Mouse (Mus musculus) kidney, postnatal 0 days (tissue): ENCODE measurements around the gene Lingo2. TPM values are rescaled to one million over a fixed set of nuclear protein-coding genes. Genes with fewer than 3 reads are reported as not detected.

Experiments used
- ATAC-seq: fragments of 200-750 bp; cut with Nextera tagmentation; replicated peaks from 2 replicates; pipeline ENCODE4 v1.8.0; 2017; ENCODE audit warnings: low read depth, moderate number of reproducible peaks, moderate TSS enrichment, moderate library complexity; ENCODE audit not compliant: low FRiP score
- DNase-seq: peaks from one replicate; pipeline ENCODE4 v3.0.0-alpha.2; 2016; ENCODE audit warnings: low spot score
- H3K27ac ChIP-seq: fragments of 300-500 bp; sonication (generic); 2 replicates; pipeline ENCODE4 v1.5.1; 2014; ENCODE audit warnings: mild to moderate bottlenecking
- H3K27me3 ChIP-seq: fragments of 300-500 bp; sonication (generic); 2 replicates; pipeline ENCODE4 v1.6.1; 2014; ENCODE audit warnings: low read length, mixed read lengths; ENCODE audit not compliant: insufficient read depth
- H3K36me3 ChIP-seq: fragments of 300-500 bp; sonication (generic); 2 replicates; pipeline ENCODE4 v1.6.1; 2014; ENCODE audit warnings: low read length, mixed read lengths; ENCODE audit not compliant: insufficient read depth
- H3K4me1 ChIP-seq: fragments of 300-500 bp; sonication (generic); replicated peaks from 2 replicates; pipeline ENCODE4 v1.6.1; 2014; ENCODE audit warnings: antibody characterized with exemption, low read length, mixed read lengths; ENCODE audit not compliant: insufficient read depth
- H3K4me2 ChIP-seq: fragments of 300-500 bp; sonication (generic); 2 replicates; pipeline ENCODE4 v1.6.1; 2014; ENCODE audit warnings: mild to moderate bottlenecking, low read length, moderate library complexity, mixed read lengths
- H3K4me3 ChIP-seq: fragments of 300-500 bp; sonication (generic); replicated peaks from 2 replicates; pipeline ENCODE4 v1.5.1; 2014; ENCODE audit warnings: low read depth, low read length
- H3K9ac ChIP-seq: fragments of 300-500 bp; sonication (generic); 2 replicates; pipeline ENCODE4 v1.6.1; 2014; ENCODE audit warnings: low read depth, low read length
- H3K9me3 ChIP-seq: fragments of 300-500 bp; sonication (generic); replicated peaks from 2 replicates; pipeline ENCODE4 v1.6.1; 2016; ENCODE audit warnings: low read length, inconsistent platforms, mixed read lengths
- CTCF ChIP-seq: IDR thresholded peaks from 2 replicates; pipeline ENCODE4 v1.5.1; 2016; ENCODE audit warnings: antibody characterized with exemption, low read depth, mild to moderate bottlenecking, moderate library complexity
- WGBS: fragments of 180-500 bp; shearing (Covaris S2); extraction: QIAGEN DNeasy Blood & Tissue Kit; methylation state at CpG from one replicate; pipeline ENCODE4 v1.1.7; 2014; 5-methylcytosine and 5-hydroxymethylcytosine counted together
- polyA plus RNA-seq: library from polyadenylated mRNA; unstranded; fragments of >200 nt; fragmentation: Nextera tagmentation; extraction: Ambion mirVana; gene quantifications from 2 replicates; pipeline ENCODE4 v1.2.1, GENCODE M21; 2015

Gene Lingo2
- polyA plus RNA-seq, 1 experiment from 2014 or later, result 0.17 TPM

DNA sequence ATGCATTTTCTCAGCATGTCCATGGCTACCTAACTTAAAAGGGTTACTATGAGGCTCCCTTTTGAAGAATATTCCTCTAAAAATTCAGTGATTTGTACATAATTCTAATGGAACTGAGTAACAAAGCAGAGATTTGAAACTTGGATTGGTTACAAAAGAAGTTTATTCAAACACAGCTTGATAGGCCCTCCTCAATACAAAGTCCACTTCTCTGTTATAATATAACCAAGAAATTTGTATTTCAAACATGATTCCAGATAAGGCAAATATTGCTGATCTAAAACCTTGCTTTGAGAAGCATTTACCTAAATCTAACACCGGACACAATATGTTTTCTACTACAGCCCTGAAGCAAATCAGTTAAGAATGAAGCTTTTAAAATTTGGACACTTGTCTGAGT lies 60.7 kb downstream of the Lingo2 start:
- Histone ChIP-seq H3K4me3 (no peak overlapping the region), H3K4me2 (no peak overlapping the region), H3K9ac (no peak overlapping the region), H3K9me3 (no peaks in the 10 kb centered on the region), H3K36me3 (no peaks in the 10 kb centered on the region), H3K4me1 (no peaks in the 10 kb centered on the region), H3K27ac (no peak overlapping the region), H3K27me3 (no peaks in the 10 kb centered on the region)
- TF ChIP-seq CTCF, result no peak
- 81% methylated on average over 1 of the region's 1 CpGs for WGBS
- DNase-seq (no peak), ATAC-seq (no peak)

DNA sequence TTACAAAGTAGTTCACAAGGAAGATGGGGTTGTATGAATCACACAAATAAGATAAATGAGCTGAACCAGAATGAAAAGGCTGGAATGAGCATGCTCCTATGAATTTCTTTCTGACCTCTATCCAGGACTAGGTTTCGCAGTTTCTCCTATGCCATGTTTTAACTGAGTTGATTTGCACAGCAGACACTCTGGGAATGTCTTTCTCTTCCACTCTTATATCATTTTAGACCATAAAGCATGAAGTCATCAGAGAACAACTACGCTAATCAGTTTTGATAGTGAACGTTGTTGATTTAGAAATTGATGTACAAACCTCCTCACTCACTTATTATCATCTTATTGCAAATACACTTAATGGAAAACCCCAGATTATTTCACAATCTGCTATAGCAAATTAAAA lies 61.2 kb downstream of the Lingo2 start:
- 83% methylated on average over 3 of the region's 3 CpGs for WGBS

DNA sequence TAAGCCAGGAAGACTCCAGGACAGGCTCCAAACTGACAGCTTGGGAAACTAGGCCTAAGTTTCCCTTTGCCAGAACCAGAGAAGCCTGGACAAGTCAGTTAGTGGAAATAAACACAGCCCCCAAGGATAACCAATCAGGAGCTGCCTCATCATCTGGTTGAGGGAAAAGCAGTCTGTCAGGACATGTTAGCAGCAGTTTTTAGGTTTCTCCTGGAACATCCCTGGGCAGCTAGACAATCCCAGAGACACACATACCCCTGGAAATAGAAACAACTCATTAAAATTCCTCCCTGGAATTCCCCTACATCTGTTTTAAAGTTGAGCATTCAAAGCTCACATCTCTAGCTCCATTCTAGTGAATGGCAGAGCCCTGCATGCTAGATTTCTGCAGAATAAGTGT lies 76.8 kb downstream of the Lingo2 start:
- Histone ChIP-seq H3K4me2 (no peak overlapping the region), H3K9me3 (no peaks in the 10 kb centered on the region), H3K4me1 (no peaks in the 10 kb centered on the region), H3K9ac (no peak overlapping the region), H3K27me3 (no peaks in the 10 kb centered on the region), H3K36me3 (no peaks in the 10 kb centered on the region), H3K4me3 (no peak overlapping the region), H3K27ac (no peak overlapping the region)
- ATAC-seq (no peak), DNase-seq (no peak)
- TF ChIP-seq CTCF, result no peak

More for the DNA sequence above, 61.2 kb downstream of the Lingo2 start:
- Histone ChIP-seq H3K27me3 (no peaks in the 10 kb centered on the region), H3K4me1 (no peaks in the 10 kb centered on the region), H3K9me3 (no peaks in the 10 kb centered on the region), H3K9ac (no peak overlapping the region), H3K36me3 (no peaks in the 10 kb centered on the region), H3K27ac (no peak overlapping the region), H3K4me3 (no peak overlapping the region), H3K4me2 (no peak overlapping the region)
- no peak for TF ChIP-seq CTCF
- DNase-seq (no peak), ATAC-seq (no peak)

DNA sequence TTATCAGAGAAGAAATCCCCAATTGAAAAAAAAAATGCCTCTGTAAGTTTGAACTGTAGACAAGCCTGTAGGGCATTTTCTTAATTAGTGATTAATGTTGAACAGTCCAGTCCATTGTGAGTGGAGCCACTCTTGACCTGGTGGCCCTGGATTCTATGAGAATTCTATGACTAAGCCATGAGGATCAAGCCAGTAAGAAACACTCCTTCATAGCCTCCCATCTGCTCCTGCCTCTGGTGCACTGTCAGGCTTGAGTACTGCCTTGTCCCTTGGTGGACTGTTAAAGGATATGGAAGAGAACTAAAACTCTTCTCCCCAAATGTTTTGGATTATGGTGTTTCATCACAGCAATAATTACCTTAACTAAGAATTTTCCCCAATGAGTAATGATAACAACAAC lies 126.6 kb downstream of the Lingo2 start:
- DNase-seq, result no peak
- Histone ChIP-seq H3K9ac (no peak overlapping the region), H3K4me2 (no peak overlapping the region), H3K4me3 (no peak overlapping the region), H3K27me3 (no peaks in the 10 kb centered on the region), H3K9me3 (no peaks in the 10 kb centered on the region), H3K27ac (no peak overlapping the region), H3K36me3 (no peaks in the 10 kb centered on the region), H3K4me1 (no peaks in the 10 kb centered on the region)
- no peak for ATAC-seq
- TF ChIP-seq CTCF, result no peak

DNA sequence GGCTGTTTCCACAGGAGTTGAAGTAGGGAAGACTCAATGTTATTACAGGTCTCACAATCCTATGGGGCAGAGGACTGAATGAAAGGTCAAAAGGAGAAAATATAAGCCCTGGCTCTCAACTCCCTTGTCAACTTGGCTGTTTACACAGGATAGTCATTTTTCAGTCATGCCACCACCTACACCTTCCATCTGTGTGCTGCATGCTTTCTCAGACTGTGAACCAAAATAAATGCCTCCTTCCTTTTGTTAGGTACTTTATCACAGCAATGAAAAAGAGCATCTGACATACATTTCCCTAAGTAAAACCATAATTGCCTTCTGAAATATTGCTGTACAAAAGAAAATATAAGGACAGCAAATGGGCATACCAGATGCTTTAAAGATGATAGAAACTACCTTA lies 129.6 kb downstream of the Lingo2 start:
- DNase-seq (no peak), ATAC-seq (no peak)
- no peak overlapping the region for H3K4me3 ChIP-seq
- no peak for TF ChIP-seq CTCF
- no peak overlapping the region for H3K4me2 ChIP-seq
- H3K9me3 ChIP-seq, result no peaks in the 10 kb centered on the region
- H3K4me1 ChIP-seq, result no peaks in the 10 kb centered on the region
- no peak overlapping the region for H3K27ac ChIP-seq
- no peaks in the 10 kb centered on the region for H3K36me3 ChIP-seq
- H3K9ac ChIP-seq, result no peak overlapping the region
- no peaks in the 10 kb centered on the region for H3K27me3 ChIP-seq

DNA sequence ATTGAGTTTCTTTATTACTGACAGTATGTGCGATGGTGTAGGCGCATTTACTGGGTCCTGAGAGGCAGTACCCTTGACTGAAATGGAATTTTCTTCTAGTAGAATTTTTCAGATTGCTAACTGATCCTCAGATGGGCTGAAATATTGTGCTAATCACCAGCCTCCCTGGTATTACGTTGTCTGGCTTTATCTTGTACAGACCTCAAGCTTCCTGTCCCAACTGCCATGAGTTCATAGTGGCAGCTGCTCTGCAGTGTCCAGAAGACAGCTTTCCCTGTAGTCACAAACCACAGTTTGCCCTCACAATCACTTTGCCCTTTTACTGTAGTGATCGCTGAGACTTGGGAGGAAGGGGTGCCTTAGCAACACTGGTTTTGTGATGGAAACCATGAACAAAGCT lies 176.5 kb downstream of the Lingo2 start:
- H3K4me3 ChIP-seq, result no peak overlapping the region
- DNase-seq (no peak), ATAC-seq (no peak)
- no peak overlapping the region for H3K4me2 ChIP-seq
- no peaks in the 10 kb centered on the region for H3K4me1 ChIP-seq
- no peaks in the 10 kb centered on the region for H3K27me3 ChIP-seq
- WGBS, result 90% methylated on average over 4 of the region's 4 CpGs
- no peak for TF ChIP-seq CTCF
- no peaks in the 10 kb centered on the region for H3K9me3 ChIP-seq
- no peak overlapping the region for H3K27ac ChIP-seq
- no peak overlapping the region for H3K9ac ChIP-seq
- H3K36me3 ChIP-seq, result no peaks in the 10 kb centered on the region

DNA sequence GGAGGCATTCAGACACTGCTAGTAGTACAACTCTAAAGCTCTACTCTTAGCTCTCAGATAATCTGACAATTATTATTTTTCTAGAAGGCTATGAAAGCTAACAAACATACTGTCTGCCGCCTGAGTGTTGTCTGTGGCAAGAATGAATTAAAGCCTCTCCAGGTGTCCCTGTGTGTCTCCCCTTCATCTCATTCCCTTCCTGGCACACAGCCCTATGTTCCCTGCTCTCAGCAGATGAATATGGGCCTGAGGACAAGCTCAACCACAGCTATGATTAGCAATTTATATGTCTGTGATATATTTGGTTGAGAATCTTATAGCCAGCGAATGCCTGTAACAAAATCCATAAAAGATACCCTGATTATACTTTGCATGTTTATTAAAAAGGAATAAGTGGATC lies 220.9 kb downstream of the Lingo2 start:
- Histone ChIP-seq H3K4me3 (no peak overlapping the region), H3K9me3 (no peaks in the 10 kb centered on the region), H3K4me2 (no peak overlapping the region), H3K4me1 (no peaks in the 10 kb centered on the region), H3K36me3 (no peaks in the 10 kb centered on the region), H3K9ac (no peak overlapping the region), H3K27ac (no peak overlapping the region), H3K27me3 (no peaks in the 10 kb centered on the region)
- ATAC-seq (no peak), DNase-seq (no peak)
- 53% methylated on average over 2 of the region's 2 CpGs for WGBS
- no peak for TF ChIP-seq CTCF
